Mouse (Mus musculus) heart, postnatal 4 days (tissue): Measurements from ENCODE around the gene Mff. TPM values are rescaled to one million over a fixed set of nuclear protein-coding genes. Genes with fewer than 3 reads are reported as not detected.

Experiments
- DNase-seq: peaks from one replicate; pipeline ENCODE4 v3.0.0; 2021
- total RNA-seq, 2 experiments: library from RNA; stranded (reverse); gene quantifications; 2 replicates each; pipeline ENCODE4 v1.2.3; 2021

Gene Mff
- total RNA-seq, 2 experiments from 2014 or later: 190 to 206 TPM

GRCm38 (mm10) chr1:82772428-82772827 is 47.7 kb downstream of the Mff start:
- DNase-seq: no peak

DNA sequence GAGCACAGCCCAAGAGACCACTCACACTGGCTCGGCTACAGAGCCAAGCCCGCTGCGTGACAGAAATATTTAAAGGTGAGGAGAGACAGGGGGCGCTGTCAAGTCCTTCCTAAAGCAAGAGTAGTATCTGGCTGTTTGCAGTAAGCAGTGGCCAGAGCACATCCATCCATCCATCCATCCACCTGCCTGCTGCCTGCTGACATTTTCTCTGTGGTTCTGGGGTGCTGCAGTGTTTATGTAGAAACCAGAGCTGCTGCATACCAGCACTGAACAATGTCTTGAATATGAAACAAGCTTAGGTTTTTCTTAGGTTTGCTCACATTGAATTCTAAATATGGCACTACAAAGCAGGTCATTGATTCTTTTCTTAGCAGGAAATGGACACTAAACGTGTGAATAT is 48.5 kb downstream of the Mff start:
- DNase-seq: no peak

DNA sequence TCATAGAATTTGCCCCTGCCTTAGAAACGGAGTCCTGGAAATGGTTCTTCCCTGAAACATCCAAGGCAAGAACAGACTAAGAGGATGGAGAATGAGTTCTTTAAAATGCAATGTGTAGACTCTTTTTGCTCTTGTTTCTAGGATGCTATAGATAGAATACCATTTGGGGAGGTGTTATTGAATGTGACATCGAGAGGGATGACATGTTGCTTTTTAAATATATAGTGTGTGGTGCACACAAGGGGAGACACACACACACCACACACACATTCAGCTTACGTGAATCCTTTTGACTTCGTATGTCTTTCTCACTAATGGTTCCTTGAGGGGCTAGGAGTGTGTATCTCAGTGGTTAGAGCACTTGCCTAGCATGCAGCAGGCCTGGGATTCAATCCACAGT is 50.6 kb downstream of the Mff start:
- DNase-seq: no peak

DNA sequence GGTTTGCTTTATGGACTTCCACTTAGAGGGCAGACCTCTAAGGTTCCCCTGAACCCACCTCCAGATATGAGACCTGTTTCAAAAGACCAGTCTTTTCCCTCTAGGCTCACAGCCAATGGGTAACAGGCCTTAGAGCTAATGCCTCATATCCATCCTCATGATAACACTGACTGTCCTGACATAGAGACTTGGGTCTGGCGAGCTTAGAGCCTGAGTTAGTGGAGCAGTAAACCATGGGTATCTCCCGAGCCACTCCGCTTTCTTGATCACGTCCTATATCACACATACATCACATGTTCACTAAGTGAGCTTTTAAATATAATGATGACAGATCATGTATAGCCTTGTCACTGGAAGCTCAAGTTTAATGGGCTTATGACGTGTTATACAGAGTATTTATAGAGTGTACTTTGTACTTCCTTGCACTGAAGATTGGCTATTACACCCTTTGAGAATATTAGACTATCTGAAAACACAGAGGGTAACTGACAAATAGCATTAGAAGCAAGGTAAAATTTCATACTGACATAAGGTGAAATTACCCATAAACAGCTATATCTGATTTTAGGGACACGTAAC is 54.8 kb downstream of the Mff start:
- no peak for DNase-seq

DNA sequence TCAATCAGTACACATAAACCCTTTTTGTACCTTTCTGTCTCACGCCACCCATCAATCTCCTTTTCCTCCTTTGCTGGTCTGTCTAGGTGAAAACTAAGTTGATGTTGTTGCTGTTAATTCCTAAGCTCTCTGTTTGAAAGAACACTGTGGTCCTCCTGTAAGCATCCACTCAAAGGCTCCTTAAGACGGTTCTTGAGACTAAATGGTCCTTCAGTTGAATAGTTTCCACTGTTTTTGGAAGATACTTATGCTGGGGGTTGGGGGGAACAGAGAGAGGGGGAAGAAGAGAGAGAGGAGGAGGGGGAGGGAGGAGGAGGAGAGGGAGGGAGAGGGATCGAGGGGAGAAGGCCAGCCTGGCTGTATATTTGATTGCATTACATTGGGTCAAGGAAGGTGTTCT is 58.9 kb downstream of the Mff start:
- DNase-seq: no peak

DNA sequence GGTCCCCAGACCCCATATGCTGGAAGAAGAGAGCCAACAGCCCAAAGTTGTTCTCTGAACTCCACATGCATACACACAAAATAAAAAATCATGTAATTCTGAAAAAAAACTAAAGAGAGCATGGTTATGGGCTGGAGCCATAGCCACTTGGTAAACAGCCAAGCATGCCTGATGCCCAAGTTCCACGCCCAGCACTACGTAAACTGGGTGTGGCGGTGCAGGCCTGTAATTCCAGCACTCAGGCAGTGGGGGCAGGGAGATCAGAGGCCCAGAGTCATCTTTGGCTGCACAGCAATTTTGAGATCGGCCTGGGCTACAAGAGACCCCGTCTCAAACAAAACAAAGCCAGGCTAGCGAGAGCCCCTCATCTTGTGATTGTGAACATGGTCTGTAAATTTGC is 60.9 kb downstream of the Mff start:
- DNase-seq: no peak

GRCm38 (mm10) chr1:82787414-82787813 is 62.7 kb downstream of the Mff start:
- peak; percentile 84 for DNase-seq

- no peak for DNase-seq
Measured at GRCm38 (mm10) chr1:82788070-82788469, 63.4 kb downstream of the Mff start.

GRCm38 (mm10) chr1:82791105-82791504 is 66.4 kb downstream of the Mff start:
- DNase-seq: no peak

- DNase-seq: no peak
Measured at GRCm38 (mm10) chr1:82792238-82792637, 67.5 kb downstream of the Mff start.

DNA sequence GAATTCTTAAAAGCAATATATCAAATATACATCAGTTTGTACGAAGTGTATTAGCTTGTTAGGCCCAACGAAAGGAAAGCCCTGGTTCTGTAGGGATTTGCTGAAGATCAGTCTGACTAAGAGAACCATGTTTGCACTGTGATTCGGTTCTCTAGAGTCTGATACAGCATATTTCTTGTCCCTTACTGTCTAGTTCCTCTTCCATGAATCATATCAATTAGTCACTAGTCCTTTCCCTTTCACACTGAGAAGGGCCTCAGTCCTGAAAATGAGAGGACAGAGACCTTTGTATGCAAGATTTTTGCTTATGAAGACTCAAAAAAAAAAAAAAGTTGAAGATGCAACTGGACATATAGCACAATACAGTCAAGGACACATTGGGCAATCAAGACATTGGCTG is 68.4 kb downstream of the Mff start:
- no peak for DNase-seq

GRCm38 (mm10) chr1:82793986-82794385 is 69.3 kb downstream of the Mff start:
- no peak for DNase-seq

GRCm38 (mm10) chr1:82795211-82795610 is 70.5 kb downstream of the Mff start:
- DNase-seq: no peak

DNA sequence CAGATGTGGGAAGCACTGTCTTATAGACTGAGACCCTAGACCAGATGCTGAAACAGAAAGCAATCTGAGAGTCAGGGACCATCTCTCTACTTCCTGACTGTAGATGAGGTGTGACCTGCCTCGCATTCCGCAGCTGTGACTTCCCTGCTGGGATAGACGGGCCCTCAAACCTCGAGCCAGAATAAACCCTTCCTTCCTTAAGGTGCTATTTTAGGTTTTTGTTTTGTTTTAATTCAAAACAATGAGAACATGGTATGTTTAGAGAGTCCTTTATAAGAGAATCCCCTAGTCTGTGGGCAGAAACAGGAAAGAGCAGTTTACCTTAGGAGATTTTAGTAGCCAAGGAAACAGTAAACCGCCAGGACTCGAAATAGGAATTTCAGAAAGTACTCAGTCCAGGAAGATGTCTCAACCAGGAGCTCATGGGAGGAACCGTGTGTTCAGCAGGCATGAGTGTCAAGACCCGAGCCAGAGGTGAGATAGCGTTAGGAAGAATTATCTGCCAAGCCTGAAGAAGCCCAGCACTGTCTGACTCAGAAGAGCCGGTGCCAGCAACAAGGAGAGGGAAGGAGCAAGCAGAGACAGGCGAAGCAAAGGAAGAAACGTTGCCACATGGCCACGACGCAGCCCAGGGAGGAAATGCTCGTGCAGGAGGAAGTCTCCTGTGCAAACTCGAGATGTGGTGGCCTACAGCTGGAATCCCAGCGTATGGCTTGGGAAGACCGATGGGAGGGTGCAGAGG is 71.2 kb downstream of the Mff start:
- DNase-seq: no peak

DNA sequence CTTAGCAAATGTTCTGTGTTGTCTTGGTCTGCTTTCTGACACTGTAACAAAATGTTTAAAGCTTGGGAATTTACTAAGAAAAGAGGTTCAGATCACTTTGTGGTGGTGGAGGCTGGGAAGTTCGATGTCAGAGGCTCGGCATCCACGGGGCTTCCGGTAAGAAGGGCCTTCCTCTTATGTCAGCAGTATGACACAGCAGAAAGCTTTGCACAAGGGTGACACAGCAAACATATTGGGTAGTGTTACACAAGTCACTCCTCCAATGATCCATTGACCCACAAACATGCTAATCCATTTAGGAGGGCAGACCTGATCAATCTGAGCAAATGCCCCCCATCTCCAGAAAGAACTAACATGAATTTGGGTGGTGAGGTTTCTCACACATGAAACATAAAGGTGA is 72.4 kb downstream of the Mff start:
- DNase-seq: no peak

GRCm38 (mm10) chr1:82798304-82798703 is 73.6 kb downstream of the Mff start:
- DNase-seq: no peak

DNA sequence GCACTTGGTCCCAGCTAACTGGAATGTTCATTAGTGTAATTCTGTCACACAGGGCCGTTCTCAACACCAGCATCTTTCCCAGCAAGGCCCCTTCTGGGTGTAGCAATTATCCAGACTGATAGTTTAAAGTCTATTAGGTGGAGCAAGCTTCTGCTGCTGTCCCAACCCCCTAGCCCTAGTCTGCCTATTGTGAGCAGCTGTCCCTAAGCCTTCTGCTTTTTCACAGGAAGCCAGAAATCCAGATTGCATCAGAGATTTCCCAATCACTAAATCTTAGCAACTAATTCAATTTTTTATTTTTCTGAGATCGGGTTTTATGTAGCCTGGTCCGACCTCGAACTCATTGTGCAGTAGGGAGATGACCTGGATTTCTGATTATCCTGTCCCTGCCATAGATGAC is 74.2 kb downstream of the Mff start:
- DNase-seq: no peak

- DNase-seq: no peak
Measured at GRCm38 (mm10) chr1:82801105-82801783, 76.6 kb downstream of the Mff start.

Other genes starting within 250 kb of the Mff start
- 1 to 10 TPM; 4.1 to 5.0 TPM for gene Col4a4, start 138.0 kb upstream of the Mff start, total RNA-seq
- gene Col4a3, start 138.0 kb upstream of the Mff start, total RNA-seq: 1 to 10 TPM; 1.6 to 2.6 TPM
- gene Tm4sf20, start 43.6 kb downstream of the Mff start, total RNA-seq: not detected
- not detected for gene Gm47791, start 46.4 kb downstream of the Mff start, total RNA-seq
- 10 to 100 TPM; 48.5 to 50.8 TPM for gene Agfg1, start 114.6 kb downstream of the Mff start, total RNA-seq
- under 1 TPM; 0.36 to 0.56 TPM for gene A030005L19Rik, start 188.4 kb downstream of the Mff start, total RNA-seq
- not detected for gene A030014E15Rik, start 200.0 kb downstream of the Mff start, total RNA-seq
- gene Gm6217, start 206.5 kb downstream of the Mff start, total RNA-seq: not detected
- not detected for gene A030003K21Rik, start 218.5 kb downstream of the Mff start, total RNA-seq
- gene Gm7544, start 231.1 kb downstream of the Mff start, total RNA-seq: not detected
- gene Gm47955, start 235.4 kb downstream of the Mff start, total RNA-seq: not detected